Mouse (Mus musculus): ENCODE measurements around the gene Exoc2. TPM values are rescaled to one million over a fixed set of nuclear protein-coding genes. Genes with fewer than 3 reads are reported as not detected.

The Exoc2 gene
- total and polyA plus RNA-seq, 3 experiments: 22.1 to 26.0 TPM; not detected in 1

DNA sequence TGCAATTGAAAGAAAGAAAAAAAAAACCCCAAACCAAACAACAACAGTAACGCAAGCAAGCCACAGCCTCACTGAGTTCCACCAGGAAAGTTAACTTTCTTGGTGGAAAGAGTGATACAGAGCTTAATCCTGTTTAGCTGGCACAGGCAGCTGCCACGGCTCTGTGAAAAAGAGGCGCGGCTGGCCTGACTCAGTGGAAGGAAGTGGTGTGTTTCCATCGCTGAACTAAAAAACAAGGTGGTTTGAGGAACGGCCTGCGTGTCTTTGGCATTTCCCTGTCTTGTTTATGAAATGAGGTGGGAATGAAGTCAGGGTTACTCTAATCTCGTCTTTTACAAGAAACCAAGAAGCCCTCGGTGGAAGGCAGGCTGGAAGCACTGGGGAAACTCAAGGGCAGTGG lies 181.6 kb downstream of the Exoc2 start:
- Histone ChIP-seq H3K4me1 (ENCODE audit: control insufficient read depth in 1 of 2, insufficient read depth in 2 of 2, low read length in 2 of 2) (no peaks in the 10 kb centered on the region), H3K9ac (ENCODE audit: control insufficient read depth, low read depth, low read length, poor library complexity, severe bottlenecking) (no peak overlapping the region), H3K27ac (ENCODE audit: control insufficient read depth, low read depth, low read length) (no peak overlapping the region), H3K4me3 (ENCODE audit: control insufficient read depth in 1 of 2, insufficient read depth in 1 of 2, low read depth in 2 of 2, low read length in 2 of 2) (no peak overlapping the region), H3K79me2 (ENCODE audit: control insufficient read depth, insufficient read depth, low read length, poor library complexity) (no peaks in the 10 kb centered on the region), H3K9me3 (replicated peaks; ENCODE audit: insufficient read depth, low read length) (no peaks in the 10 kb centered on the region), H3K36me3 (ENCODE audit: control insufficient read depth in 1 of 2, insufficient read depth in 2 of 2, low read length in 2 of 2) (no peaks in the 10 kb centered on the region), H3K27me3 (ENCODE audit: control insufficient read depth in 1 of 2, insufficient read depth in 2 of 2, low read length in 2 of 2) (no peaks in the 10 kb centered on the region)
- TF ChIP-seq UBTF (IDR thresholded peaks at IDR 0.05; ENCODE audit: borderline replicate concordance, insufficient read depth, low read depth, low read length) (no peak), SMC3 (IDR thresholded peaks at IDR 0.05; ENCODE audit: low read depth, low read length) (no peak), EP300 (IDR thresholded peaks at IDR 0.05; ENCODE audit: low read depth in 1 of 2, low read length in 2 of 2) (no peak), NELFE (IDR thresholded peaks at IDR 0.05; ENCODE audit: low read depth, low read length) (no peak), MYC (IDR thresholded peaks at IDR 0.05; ENCODE audit: low read depth, low read length) (no peak), NRF1 (IDR thresholded peaks at IDR 0.05; ENCODE audit: insufficient read depth, low read depth, low read length, poor library complexity, severe bottlenecking) (no peak), RAD21 (IDR thresholded peaks at IDR 0.05; ENCODE audit: low read depth, low read length) (no peak), ETS1 (IDR thresholded peaks at IDR 0.05; ENCODE audit: low read depth, low read length) (no peak), E2F4 (IDR thresholded peaks at IDR 0.05; ENCODE audit: borderline replicate concordance, low read depth, low read length) (no peak), CHD1 (IDR thresholded peaks at IDR 0.05; ENCODE audit: low read depth, low read length) (no peak), CTCF (IDR thresholded peaks at IDR 0.05 in 2 of 3, conservative IDR thresholded peaks at IDR 0.05 in 1 of 3; ENCODE audit: control insufficient read depth in 1 of 3, insufficient read depth in 1 of 3, low read depth in 2 of 3, low read length in 3 of 3, poor library complexity in 1 of 3, severe bottlenecking in 1 of 3) (no peak), MYB (IDR thresholded peaks at IDR 0.05; ENCODE audit: low read depth, low read length) (no peak), MAZ (IDR thresholded peaks at IDR 0.05; ENCODE audit: low read depth, low read length) (no peak), POLR2A (IDR thresholded peaks at IDR 0.05; ENCODE audit: control insufficient read depth in 1 of 2, insufficient read depth in 1 of 2, low read depth in 1 of 2, low read length in 2 of 2, poor library complexity in 1 of 2) (no peak), USF1 (IDR thresholded peaks at IDR 0.05; ENCODE audit: low read depth, low read length) (no peak), ZC3H11A (IDR thresholded peaks at IDR 0.05; ENCODE audit: low read depth, low read length) (no peak), GATA1 (IDR thresholded peaks at IDR 0.05; ENCODE audit: low read depth, low read length) (no peak), MAX (IDR thresholded peaks at IDR 0.05; ENCODE audit: low read length) (no peak), MXI1 (IDR thresholded peaks at IDR 0.05; ENCODE audit: low read depth, low read length) (no peak), ZNF384 (IDR thresholded peaks at IDR 0.05; ENCODE audit: low read depth, low read length) (no peak)
- DNase-seq (ENCODE audit: low read depth, low spot score): peak; percentile 4

GRCm38 (mm10) chr13:30790016-30790415 lies 183.9 kb downstream of the Exoc2 start:
- no peaks in the 10 kb centered on the region for H3K9me3 ChIP-seq (replicated peaks; ENCODE audit: insufficient read depth, low read length)
- TF ChIP-seq POLR2A (IDR thresholded peaks at IDR 0.05; ENCODE audit: control insufficient read depth in 1 of 2, insufficient read depth in 1 of 2, low read depth in 1 of 2, low read length in 2 of 2, poor library complexity in 1 of 2): no peak
- TF ChIP-seq TBP (IDR thresholded peaks at IDR 0.05; ENCODE audit: low read depth, low read length): no peak
- TF ChIP-seq SMC3 (IDR thresholded peaks at IDR 0.05; ENCODE audit: low read depth, low read length): no peak
- no peak for TF ChIP-seq ETS1 (IDR thresholded peaks at IDR 0.05; ENCODE audit: low read depth, low read length)
- TF ChIP-seq MYB (IDR thresholded peaks at IDR 0.05; ENCODE audit: low read depth, low read length): no peak
- no peak for TF ChIP-seq EP300 (IDR thresholded peaks at IDR 0.05; ENCODE audit: low read depth in 1 of 2, low read length in 2 of 2)
- TF ChIP-seq UBTF (IDR thresholded peaks at IDR 0.05; ENCODE audit: borderline replicate concordance, insufficient read depth, low read depth, low read length): no peak
- TF ChIP-seq TAL1 (IDR thresholded peaks at IDR 0.05; ENCODE audit: low read length): no peak
- TF ChIP-seq NELFE (IDR thresholded peaks at IDR 0.05; ENCODE audit: low read depth, low read length): no peak
- TF ChIP-seq BHLHE40 (IDR thresholded peaks at IDR 0.05; ENCODE audit: borderline replicate concordance, low read depth, low read length): no peak
- no peak for TF ChIP-seq MAFK (IDR thresholded peaks at IDR 0.05; ENCODE audit: borderline replicate concordance, low read depth, low read length)
- no peaks in the 10 kb centered on the region for H3K4me1 ChIP-seq (ENCODE audit: control insufficient read depth in 1 of 2, insufficient read depth in 2 of 2, low read length in 2 of 2)
- H3K27me3 ChIP-seq (ENCODE audit: control insufficient read depth in 1 of 2, insufficient read depth in 2 of 2, low read length in 2 of 2): no peaks in the 10 kb centered on the region
- DNase-seq (ENCODE audit: low read depth, low spot score): no peak
- H3K27ac ChIP-seq (ENCODE audit: control insufficient read depth, low read depth, low read length): no peak overlapping the region
- H3K36me3 ChIP-seq (ENCODE audit: control insufficient read depth in 1 of 2, insufficient read depth in 2 of 2, low read length in 2 of 2): no peaks in the 10 kb centered on the region
- no peak overlapping the region for H3K4me3 ChIP-seq (ENCODE audit: control insufficient read depth in 1 of 2, insufficient read depth in 1 of 2, low read depth in 2 of 2, low read length in 2 of 2)
- no peak overlapping the region for H3K9ac ChIP-seq (ENCODE audit: control insufficient read depth, low read depth, low read length, poor library complexity, severe bottlenecking)
- H3K79me2 ChIP-seq (ENCODE audit: control insufficient read depth, insufficient read depth, low read length, poor library complexity): no peaks in the 10 kb centered on the region
